Mouse (Mus musculus) heart, postnatal 0 days (tissue): ENCODE data around the gene Olfr527.

ENCODE experiments used
- CTCF ChIP-seq: IDR thresholded peaks from 2 replicates; pipeline ENCODE4 v1.5.1; 2016; ENCODE audit warnings: antibody characterized with exemption, control low read depth, low read depth
- EP300 ChIP-seq: IDR thresholded peaks from 2 replicates; pipeline ENCODE4 v1.6.1; 2016; ENCODE audit warnings: antibody characterized with exemption, low read depth

- TF ChIP-seq CTCF, result no peak
- no peak for TF ChIP-seq EP300
Observed at GRCm38 (mm10) chr7:140376911-140377310, 43.1 kb downstream of the Olfr527 start.
